Mouse (Mus musculus) heart, embryonic 11.5 days (tissue): ENCODE results near the gene Zfp607b. TPM values are rescaled to one million over a fixed set of nuclear protein-coding genes. Genes with fewer than 3 reads are reported as not detected.
A peak's percentile ranks its signal among the peaks of the same experiment; 100 is the strongest.

Experiments
- ATAC-seq: fragments of 200-750 bp; cut with Nextera tagmentation; replicated peaks from 2 replicates; pipeline ENCODE4 v1.8.0; 2017; ENCODE audit warnings: moderate library complexity; ENCODE audit not compliant: insufficient number of reproducible peaks, low FRiP score, low TSS enrichment
- H3K27ac ChIP-seq: fragments of 300-500 bp; sonication (generic); 2 replicates; pipeline ENCODE4 v1.5.1; 2014; ENCODE audit warnings: mild to moderate bottlenecking, low read depth, low read length
- H3K27me3 ChIP-seq: fragments of 300-500 bp; sonication (generic); 2 replicates; pipeline ENCODE4 v1.6.1; 2014; ENCODE audit warnings: mild to moderate bottlenecking, low read length, mixed read lengths; ENCODE audit not compliant: control insufficient read depth, insufficient read depth
- H3K36me3 ChIP-seq: fragments of 300-500 bp; sonication (generic); 2 replicates; pipeline ENCODE4 v1.6.1; 2014; ENCODE audit warnings: mild to moderate bottlenecking, low read length, moderate library complexity, mixed read lengths; ENCODE audit not compliant: control insufficient read depth, insufficient read depth
- H3K4me1 ChIP-seq: fragments of 300-500 bp; sonication (generic); 2 replicates; pipeline ENCODE4 v1.6.1; 2014; ENCODE audit warnings: low read length; ENCODE audit not compliant: control insufficient read depth, insufficient read depth
- H3K4me2 ChIP-seq: fragments of 300-500 bp; sonication (generic); 2 replicates; pipeline ENCODE4 v1.6.1; 2014; ENCODE audit warnings: mild to moderate bottlenecking, moderate library complexity
- H3K4me3 ChIP-seq: fragments of 300-500 bp; sonication (generic); 2 replicates; pipeline ENCODE4 v1.5.1; 2014; ENCODE audit warnings: low read depth, low read length
- H3K9ac ChIP-seq: fragments of 300-500 bp; sonication (generic); 2 replicates; pipeline ENCODE4 v1.6.1; 2014; ENCODE audit warnings: mild to moderate bottlenecking, low read depth, low read length, moderate library complexity
- H3K9me3 ChIP-seq: fragments of 300-500 bp; sonication (generic); replicated peaks from 2 replicates; pipeline ENCODE4 v1.6.1; 2016; ENCODE audit warnings: low read length; ENCODE audit not compliant: control insufficient read depth
- WGBS: fragments of 180-500 bp; shearing (Covaris S2); extraction: QIAGEN DNeasy Blood & Tissue Kit; methylation state at CpG from one replicate; pipeline ENCODE4 v1.1.7; 2014; ENCODE audit not compliant: insufficient replicate concordance; 5-methylcytosine and 5-hydroxymethylcytosine counted together
- polyA plus RNA-seq: library from polyadenylated mRNA; unstranded; fragments of >200 nt; fragmentation: Nextera tagmentation; extraction: Ambion mirVana; gene quantifications from 2 replicates; pipeline ENCODE4 v1.2.1, GENCODE M21; 2014

The Zfp607b gene
- polyA plus RNA-seq, 1 experiment from 2014 or later, result 1.7 TPM

- Histone ChIP-seq H3K27ac (peak within 1 kb of the TSS; percentile 73), H3K4me3 (peak within 1 kb of the TSS; percentile 81), H3K27me3 (no peaks in the 10 kb centered on the region), H3K9ac (peak within 1 kb of the TSS; percentile 84), H3K9me3 (no peaks in the 10 kb centered on the region), H3K36me3 (no peaks in the 10 kb centered on the region), H3K4me1 (peaks cover 8% of the 10 kb centered on the region), H3K4me2 (peak within 1 kb of the TSS; percentile 100)
- ATAC-seq, result peak; percentile 94
- WGBS, result under 1% methylated on average over 31 of the region's 31 CpGs
Observed at GRCm38 (mm10) chr7:27674522-27675221, 14.5 kb upstream of the Zfp607b start, which contains the start of gene Map3k10. TSS of gene Map3k10 (minus strand) at chr7:27674598.

- Histone ChIP-seq H3K4me3 (peak overlapping the region; percentile 81), H3K27me3 (no peaks in the 10 kb centered on the region), H3K4me1 (peaks cover 8% of the 10 kb centered on the region), H3K9ac (no peak overlapping the region), H3K9me3 (no peaks in the 10 kb centered on the region), H3K36me3 (no peaks in the 10 kb centered on the region), H3K4me2 (peak overlapping the region; percentile 100), H3K27ac (no peak overlapping the region)
- ATAC-seq, result no peak
- WGBS, result 29% methylated on average over 14 of the region's 14 CpGs
Observed at GRCm38 (mm10) chr7:27675222-27675612, 13.9 kb upstream of the Zfp607b start.

- H3K4me2 ChIP-seq, result no peak overlapping the region
- no peak overlapping the region for H3K9ac ChIP-seq
- H3K4me3 ChIP-seq, result no peak overlapping the region
- 16% methylated on average over 2 of the region's 2 CpGs for WGBS
- no peaks in the 10 kb centered on the region for H3K9me3 ChIP-seq
- ATAC-seq, result no peak
- no peak overlapping the region for H3K27ac ChIP-seq
- H3K27me3 ChIP-seq, result peaks cover 2% of the 10 kb centered on the region; the same call in 1 of the 2 replicates
- peaks cover 1% of the 10 kb centered on the region for H3K4me1 ChIP-seq
- no peaks in the 10 kb centered on the region for H3K36me3 ChIP-seq
Observed at GRCm38 (mm10) chr7:27683218-27683617, 5.9 kb upstream of the Zfp607b start.

GRCm38 (mm10) chr7:27685220-27685619 is 3.9 kb upstream of the Zfp607b start:
- no peak overlapping the region for H3K9ac ChIP-seq
- H3K4me1 ChIP-seq, result peaks cover 8% of the 10 kb centered on the region
- H3K4me3 ChIP-seq, result no peak overlapping the region
- H3K27ac ChIP-seq, result no peak overlapping the region
- no peak overlapping the region for H3K4me2 ChIP-seq
- 31% methylated on average over 5 of the region's 5 CpGs for WGBS
- ATAC-seq, result no peak
- H3K9me3 ChIP-seq, result no peaks in the 10 kb centered on the region
- H3K27me3 ChIP-seq, result peaks cover 2% of the 10 kb centered on the region; the same call in 1 of the 2 replicates
- H3K36me3 ChIP-seq, result no peaks in the 10 kb centered on the region

GRCm38 (mm10) chr7:27685681-27686080 is 3.5 kb upstream of the Zfp607b start:
- no peak overlapping the region for H3K9ac ChIP-seq
- peaks cover 8% of the 10 kb centered on the region for H3K4me1 ChIP-seq
- 3% methylated on average over 6 of the region's 6 CpGs for WGBS
- no peak overlapping the region for H3K27ac ChIP-seq
- peaks cover 2% of the 10 kb centered on the region; the same call in 1 of the 2 replicates for H3K27me3 ChIP-seq
- H3K9me3 ChIP-seq, result no peaks in the 10 kb centered on the region
- no peak overlapping the region for H3K4me2 ChIP-seq
- no peak for ATAC-seq
- no peak overlapping the region for H3K4me3 ChIP-seq
- H3K36me3 ChIP-seq, result no peaks in the 10 kb centered on the region

GRCm38 (mm10) chr7:27687043-27687442 is 2.1 kb upstream of the Zfp607b start:
- Histone ChIP-seq H3K4me1 (peaks cover 8% of the 10 kb centered on the region), H3K4me3 (no peak overlapping the region), H3K27me3 (peaks cover 2% of the 10 kb centered on the region; the same call in 1 of the 2 replicates), H3K4me2 (no peak overlapping the region), H3K9me3 (no peaks in the 10 kb centered on the region), H3K36me3 (no peaks in the 10 kb centered on the region), H3K27ac (no peak overlapping the region), H3K9ac (no peak overlapping the region)
- 65% methylated on average over 1 of the region's 1 CpGs for WGBS
- ATAC-seq, result no peak

GRCm38 (mm10) chr7:27687836-27688235 is 1.3 kb upstream of the Zfp607b start:
- H3K9ac ChIP-seq, result no peak overlapping the region
- no peaks in the 10 kb centered on the region for H3K9me3 ChIP-seq
- no peak overlapping the region for H3K4me3 ChIP-seq
- WGBS, result 59% methylated on average over 3 of the region's 3 CpGs
- no peak overlapping the region for H3K4me2 ChIP-seq
- no peak for ATAC-seq
- H3K4me1 ChIP-seq, result peaks cover 8% of the 10 kb centered on the region
- no peak overlapping the region for H3K27ac ChIP-seq
- H3K36me3 ChIP-seq, result no peaks in the 10 kb centered on the region
- H3K27me3 ChIP-seq, result peaks cover 2% of the 10 kb centered on the region; the same call in 1 of the 2 replicates

- Histone ChIP-seq H3K4me2 (peak overlapping the region; percentile 88), H3K4me3 (peak overlapping the region; percentile 58), H3K27me3 (peaks cover 2% of the 10 kb centered on the region; the same call in 1 of the 2 replicates), H3K4me1 (peaks cover 8% of the 10 kb centered on the region), H3K9me3 (no peaks in the 10 kb centered on the region), H3K36me3 (no peaks in the 10 kb centered on the region), H3K9ac (peak overlapping the region; percentile 85), H3K27ac (no peak overlapping the region)
- 40% methylated on average over 14 of the region's 14 CpGs for WGBS
- no peak for ATAC-seq
Observed at GRCm38 (mm10) chr7:27688246-27688788, 823 bp upstream of the Zfp607b start.
